Mouse (Mus musculus): ENCODE data around the gene Rad9b.

- TF ChIP-seq CTCF (IDR thresholded peaks at IDR 0.05; ENCODE audit: borderline replicate concordance, insufficient read depth, low read length) = no peak
- TF ChIP-seq POLR2A (IDR thresholded peaks at IDR 0.05; ENCODE audit: low read depth, low read length) = no peak
Observed at GRCm38 (mm10) chr5:122330269-122330668, 23.8 kb downstream of the Rad9b start.

Measured in embryonic fibroblast, embryonic 13.5 days (primary cell).